Mouse (Mus musculus) embryonic fibroblast, embryonic 13.5 days (primary cell): ENCODE results near the gene Cebpb.

Experiments
- CTCF ChIP-seq: IDR thresholded peaks from 2 replicates; pipeline ENCODE4 v1.5.1; 2011; ENCODE audit warnings: mild to moderate bottlenecking, control low read depth, low read length, moderate library complexity, borderline replicate concordance; ENCODE audit not compliant: insufficient read depth
- POLR2A ChIP-seq: IDR thresholded peaks from 2 replicates; pipeline ENCODE4 v1.6.1; 2011; ENCODE audit warnings: low read depth, mild to moderate bottlenecking, control low read depth, low read length, moderate library complexity

DNA sequence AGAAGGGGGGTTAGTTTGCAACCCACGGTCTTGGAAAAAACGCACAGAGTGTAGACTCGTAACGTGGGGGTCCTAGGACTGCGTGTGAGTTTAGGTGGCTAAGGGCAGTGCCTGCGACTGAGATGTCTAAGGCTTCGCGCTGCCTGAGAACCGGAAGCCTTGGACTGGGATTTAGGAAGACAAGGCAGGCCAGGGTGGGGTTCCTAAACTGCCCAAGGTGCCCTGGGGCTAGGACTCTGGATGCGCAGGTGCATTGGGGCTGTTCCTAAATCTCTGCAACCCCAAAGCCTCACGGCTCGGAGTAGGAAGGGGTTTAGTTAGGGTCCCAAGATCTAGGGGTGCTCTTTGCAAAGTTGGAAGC, 28.1 kb upstream of the Cebpb start:
- TF ChIP-seq CTCF (no peak), POLR2A (no peak)
